Mouse (Mus musculus) mesoderm, embryonic 11.5 days (tissue): ENCODE measurements at regions not wholly inside any gene's neighbourhood (a gene's known extent, or its start where the extent isn't known, plus 50 kb on each side); places are given as distances from the start of the nearest gene placed in this dataset.

Experiments used
- DNase-seq: peaks from one replicate; pipeline ENCODE4 v3.0.0-alpha.2; 2012; ENCODE audit warnings: low read depth, low spot score

DNA sequence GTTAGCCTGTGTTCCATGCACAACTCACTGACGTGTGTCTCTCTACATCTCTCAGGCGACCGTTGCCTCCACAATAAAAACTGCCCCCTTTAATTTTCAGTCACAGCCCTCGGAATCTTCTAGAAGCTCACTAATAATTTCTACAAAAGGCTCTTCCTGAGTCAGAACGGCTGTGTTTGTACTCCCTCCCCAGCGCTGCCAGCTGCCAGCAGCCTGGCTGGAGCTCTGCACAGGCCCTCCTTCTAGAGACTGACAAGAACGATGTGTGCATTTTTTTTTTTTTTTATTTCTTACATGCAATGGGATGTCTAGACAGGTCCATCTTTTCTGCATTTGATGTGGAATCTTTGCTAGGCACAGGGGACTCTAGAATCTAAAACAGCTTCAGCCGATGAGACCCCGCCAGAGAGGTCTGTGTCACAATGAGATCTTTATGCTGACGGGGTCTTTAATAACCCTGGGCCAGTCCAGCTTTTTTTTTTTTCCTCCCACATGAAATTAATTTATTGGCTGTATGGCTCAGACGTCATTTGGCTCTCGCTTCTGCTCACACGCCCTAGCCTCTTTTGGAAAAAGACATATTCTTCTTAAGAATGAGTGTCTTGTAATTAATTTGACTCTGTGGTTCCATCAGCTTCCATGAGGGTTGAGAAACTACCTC is 185.8 kb upstream of the Zfp507 start:
- DNase-seq, result no peak

- no peak for DNase-seq
Observed at GRCm38 (mm10) chr7:35977986-35978385, 175.2 kb upstream of the Zfp507 start.

DNA sequence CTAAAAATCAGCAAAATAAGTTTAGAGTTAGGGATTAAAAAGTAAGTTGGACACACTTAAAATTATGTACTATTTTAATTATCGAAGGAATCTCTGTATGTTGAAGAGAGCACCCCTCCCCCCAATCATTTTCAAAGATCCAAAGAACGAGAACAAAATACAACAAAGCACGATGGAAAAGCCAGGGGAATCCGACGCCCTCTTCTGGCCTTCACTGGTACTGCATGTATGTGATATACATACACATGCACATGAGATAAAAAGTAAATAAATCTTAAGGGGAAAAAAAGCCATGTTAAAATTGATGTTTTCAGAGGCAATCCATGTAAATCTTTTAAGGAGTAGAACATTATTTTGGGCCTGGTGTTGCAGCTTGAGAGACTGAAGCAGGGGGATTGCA is 155.9 kb upstream of the Zfp507 start:
- no peak for DNase-seq

GRCm38 (mm10) chr7:35958052-35958451 is 155.2 kb upstream of the Zfp507 start:
- DNase-seq, result no peak

DNA sequence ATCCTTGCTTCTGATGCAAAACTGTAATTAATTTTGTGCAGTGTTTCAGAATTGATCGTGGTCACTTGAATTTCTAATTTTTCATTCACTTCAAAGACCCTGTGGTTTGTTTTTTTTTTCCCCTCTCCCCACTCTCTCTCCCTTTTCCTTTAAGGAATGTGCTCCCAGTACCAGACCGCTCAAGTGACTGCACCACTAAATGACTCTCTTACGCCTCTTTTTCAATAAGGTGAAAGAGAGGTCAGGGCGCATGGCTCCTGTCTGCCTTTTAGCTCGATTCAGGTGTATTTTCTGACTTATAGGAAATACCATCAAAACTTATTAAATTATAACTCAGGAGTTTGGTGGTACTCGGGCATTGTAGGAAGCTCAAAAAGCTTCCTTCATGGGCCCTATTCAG is 146.0 kb upstream of the Zfp507 start:
- DNase-seq, result peak; percentile 46

GRCm38 (mm10) chr7:35948389-35948788 is 145.6 kb upstream of the Zfp507 start:
- peak; percentile 54 for DNase-seq

DNA sequence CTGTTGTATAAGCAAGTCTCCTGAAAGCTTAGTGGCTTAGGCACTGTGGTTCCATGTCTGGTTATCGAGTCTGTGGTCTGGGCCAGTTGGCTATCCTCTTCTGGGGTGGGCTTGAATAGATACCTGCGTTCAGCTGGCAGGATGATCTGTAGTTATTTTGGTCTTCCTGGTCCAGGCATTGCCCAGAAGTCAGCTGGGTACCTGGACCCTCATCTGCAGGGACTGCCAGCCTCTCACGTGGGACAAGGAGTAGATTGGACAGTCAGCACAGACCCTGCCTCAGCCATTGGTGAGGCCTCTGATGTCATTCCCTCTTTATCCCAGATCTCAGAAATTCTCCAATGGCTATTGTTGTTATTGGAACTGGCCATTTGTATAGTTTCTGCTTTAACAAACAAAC is 138.3 kb upstream of the Zfp507 start:
- no peak for DNase-seq

DNA sequence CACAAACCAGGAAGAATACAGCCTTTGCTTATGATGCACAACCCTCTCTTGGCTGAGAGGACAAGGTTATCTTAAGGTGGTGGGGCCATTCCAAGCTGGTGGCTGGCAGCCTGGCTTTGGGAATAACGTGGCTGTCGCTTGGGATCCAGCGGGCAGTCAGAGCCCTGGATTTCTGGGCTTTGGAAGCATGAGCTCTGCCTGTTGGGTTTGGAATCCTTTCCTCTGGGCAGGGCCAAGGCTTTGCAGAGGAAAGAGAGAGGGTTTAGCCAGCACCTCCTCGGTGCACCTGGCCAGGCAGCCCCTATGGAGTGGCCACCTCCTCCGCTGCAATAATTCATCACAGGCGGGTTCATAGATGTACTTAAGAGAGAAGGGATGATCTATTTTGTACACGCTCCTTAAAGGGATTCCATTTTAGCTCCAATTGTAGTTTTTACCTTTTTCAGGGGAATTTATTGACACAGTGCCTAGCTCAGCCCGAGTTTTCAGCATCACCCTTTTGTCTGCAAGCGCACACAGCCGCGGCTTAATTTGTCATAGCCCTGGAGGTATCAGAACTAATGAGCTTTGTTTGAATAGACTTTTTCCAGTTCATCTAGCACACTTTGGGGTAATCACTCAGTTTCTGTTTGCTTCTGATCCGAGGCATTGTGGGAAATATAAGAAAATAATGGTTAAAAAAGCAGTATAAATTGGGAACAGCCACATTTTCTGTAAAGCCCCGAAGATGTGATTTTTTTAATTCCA is 135.5 kb upstream of the Zfp507 start:
- no peak for DNase-seq

GRCm38 (mm10) chr7:35926749-35927148 is 123.9 kb upstream of the Zfp507 start:
- DNase-seq, result no peak

- no peak for DNase-seq
Observed at GRCm38 (mm10) chr7:35922582-35922981, 119.8 kb upstream of the Zfp507 start.

DNA sequence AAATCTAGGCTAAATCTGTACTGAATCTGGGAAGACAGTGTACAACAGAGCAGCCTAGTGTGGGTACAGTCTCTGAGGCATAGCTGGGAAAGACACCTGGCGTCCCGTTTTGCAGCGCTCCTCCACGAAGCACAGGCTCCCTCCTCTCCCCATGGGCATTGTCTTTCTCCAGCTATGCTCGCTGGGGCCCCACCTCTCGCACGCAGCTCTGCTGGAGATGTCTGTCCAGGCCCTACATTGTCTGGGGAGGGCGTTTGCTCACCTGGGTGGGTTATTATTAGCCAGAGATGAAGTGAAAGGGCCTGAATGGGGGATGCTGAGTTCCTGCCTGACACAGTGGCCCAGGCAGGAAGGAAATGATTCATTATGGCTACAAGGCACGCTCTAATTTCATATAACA is 118.1 kb upstream of the Zfp507 start:
- no peak for DNase-seq

DNA sequence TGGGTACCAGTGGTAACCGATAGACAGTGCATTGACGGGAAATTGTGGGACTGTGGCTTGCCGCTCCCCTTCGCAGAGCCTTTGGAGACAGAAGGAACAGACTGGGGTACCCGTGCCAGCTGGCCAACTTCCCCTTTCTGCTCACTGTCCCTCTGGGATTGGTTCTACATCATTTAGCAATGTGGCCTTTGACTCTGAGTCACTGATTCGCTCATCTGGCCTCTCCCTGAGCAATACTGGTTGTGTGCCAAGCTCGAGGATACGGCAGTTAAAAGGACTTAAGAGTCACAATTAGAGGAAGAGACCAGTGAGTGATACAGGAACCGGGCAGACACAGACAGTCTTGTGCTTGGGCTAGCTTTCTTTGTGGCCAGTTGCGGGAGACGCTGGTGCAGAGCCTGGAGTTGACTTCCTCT is 117.4 kb upstream of the Zfp507 start:
- DNase-seq, result no peak

GRCm38 (mm10) chr7:35910109-35910706 is 107.4 kb upstream of the Zfp507 start:
- DNase-seq, result no peak

GRCm38 (mm10) chr7:35901942-35902381 is 99.2 kb upstream of the Zfp507 start:
- DNase-seq, result peak; percentile 73

DNA sequence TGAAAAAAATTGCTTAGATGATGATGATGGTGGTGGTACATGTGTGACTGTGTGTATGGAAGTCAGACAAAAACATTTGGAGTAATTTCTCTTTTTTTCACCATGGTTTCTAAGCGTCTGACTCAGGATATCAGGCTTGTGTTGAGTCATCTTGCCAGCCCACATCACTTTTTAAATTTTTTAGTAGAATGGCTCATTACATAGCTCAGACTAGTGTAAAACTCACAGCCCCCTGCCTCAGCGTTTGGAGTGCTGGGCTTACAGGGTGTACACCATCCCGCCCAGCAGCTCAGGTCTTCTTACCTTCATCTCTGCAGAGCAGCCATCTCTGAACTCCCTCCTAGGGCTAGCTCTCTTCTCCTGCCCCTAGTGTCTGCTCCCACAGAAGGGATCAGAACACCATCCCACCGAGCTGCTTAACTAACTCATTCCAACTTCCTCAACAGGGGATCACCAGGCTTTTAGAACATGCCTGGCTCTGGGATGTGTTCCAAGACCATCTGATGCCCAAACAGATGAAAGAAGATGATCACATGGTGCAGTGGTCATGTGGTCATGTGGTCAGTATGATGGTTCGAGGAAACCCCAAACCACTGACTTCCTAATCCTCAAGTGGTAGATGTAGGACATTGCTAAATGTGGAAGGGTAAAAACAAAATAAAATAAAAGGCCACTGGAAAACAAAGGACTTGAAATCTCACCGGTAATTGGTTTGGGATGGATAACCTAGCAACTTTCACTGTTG is 96.1 kb upstream of the Zfp507 start:
- DNase-seq, result no peak

DNA sequence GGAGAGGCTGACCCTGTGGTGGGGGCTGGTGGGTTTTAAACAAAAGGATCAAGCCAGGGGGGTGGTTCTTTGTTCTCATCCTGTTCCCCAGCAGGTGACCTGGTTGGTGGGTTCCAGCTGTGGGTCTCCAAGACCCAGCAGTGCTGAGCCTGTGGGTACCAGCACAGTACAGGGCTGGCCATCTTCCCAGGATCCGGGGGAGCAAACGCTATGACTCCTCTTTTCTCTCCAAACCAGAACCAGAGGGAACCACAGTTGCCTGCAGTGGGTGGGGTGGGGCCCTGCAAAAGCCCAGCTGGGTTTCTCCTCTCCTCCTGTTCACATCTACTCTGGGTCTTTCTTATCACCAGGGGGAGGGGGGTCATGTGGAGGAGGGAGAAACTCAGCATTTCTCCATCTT is 90.5 kb upstream of the Zfp507 start:
- no peak for DNase-seq

DNA sequence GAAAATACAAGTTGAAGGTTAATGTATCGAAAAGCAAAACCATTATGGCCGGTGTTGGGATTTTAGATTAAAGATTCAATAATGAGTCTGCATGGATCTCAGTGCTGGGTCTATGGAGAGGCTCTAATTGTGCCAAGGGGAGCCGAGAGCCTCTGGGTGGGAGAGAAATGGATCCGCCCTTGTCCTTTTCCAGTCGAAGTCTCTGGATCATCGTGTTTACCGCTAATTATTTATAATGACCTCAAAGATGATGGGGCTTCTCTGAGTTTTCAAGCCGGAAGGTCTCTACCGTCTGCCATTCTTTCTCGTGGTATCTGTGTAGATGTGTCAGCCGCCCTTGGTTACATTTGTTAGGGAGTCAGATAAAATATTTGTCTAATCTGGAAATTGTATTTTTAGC is 83.2 kb upstream of the Zfp507 start:
- no peak for DNase-seq

- peak; percentile 83 for DNase-seq
Observed at GRCm38 (mm10) chr7:35879755-35880304, 77.0 kb upstream of the Zfp507 start.

DNA sequence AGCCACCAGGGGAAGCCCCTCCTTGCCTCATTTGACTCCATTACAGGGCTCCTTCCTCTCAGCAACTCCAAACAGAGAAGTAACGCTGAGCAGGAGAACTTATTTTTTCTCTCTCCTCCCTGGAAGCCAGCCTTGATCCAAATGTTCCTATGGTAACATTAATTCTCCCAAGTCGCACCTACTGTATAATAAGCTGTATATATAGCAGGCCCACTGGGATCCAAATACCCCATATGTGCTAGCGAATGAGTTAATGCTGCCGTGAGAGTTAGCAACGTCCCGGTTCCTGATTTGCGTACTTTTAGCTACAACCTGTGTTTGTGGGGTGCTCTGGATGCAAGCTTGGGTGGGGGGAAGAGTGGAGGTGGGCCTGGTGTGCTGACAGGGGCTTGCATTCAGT is 75.4 kb upstream of the Zfp507 start:
- DNase-seq, result no peak

DNA sequence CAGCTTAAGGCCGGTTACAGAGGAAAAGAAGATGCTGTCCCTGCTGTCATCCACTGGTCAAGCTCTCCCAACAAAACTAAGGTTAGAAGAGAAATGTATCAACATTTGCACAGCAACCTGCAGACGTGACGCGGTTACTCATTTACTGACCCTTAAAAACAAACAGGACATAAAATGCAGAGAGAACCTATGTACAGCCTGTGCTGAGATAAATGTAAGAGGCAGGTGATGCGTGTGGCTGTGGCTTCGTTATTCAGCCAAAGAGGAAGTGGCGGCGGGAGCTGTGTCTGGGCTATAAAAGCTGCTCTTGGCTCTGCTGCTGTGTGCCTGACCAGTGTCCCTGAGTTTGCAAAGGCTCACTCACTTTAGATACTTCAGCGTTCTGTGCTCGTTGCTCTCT is 58.2 kb upstream of the Zfp507 start:
- no peak for DNase-seq

GRCm38 (mm10) chr7:35859601-35860000 is 56.8 kb upstream of the Zfp507 start:
- DNase-seq, result no peak

DNA sequence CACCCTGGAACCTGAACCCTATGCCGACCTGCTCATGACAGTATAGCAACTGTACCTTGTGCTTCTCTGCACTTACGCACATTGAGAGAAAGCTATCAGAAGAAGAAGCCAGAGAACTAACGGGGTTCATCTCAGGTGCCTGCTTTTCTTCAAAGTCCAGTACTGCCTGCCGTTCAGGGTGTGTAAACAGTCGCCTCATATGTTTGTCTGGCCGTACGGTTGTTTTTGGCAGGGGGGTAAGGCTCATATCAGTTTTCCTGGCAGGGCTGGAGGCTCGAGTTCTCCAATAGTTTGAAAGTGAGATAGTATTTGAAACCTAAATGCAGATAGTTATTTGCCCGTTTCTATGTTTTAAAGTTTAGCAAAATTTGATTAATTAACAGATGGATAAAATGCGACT is 54.9 kb upstream of the Zfp507 start:
- no peak for DNase-seq
